Mouse (Mus musculus) olfactory bulb, adult 2 months (tissue): ENCODE results near the gene Rpl10a.

Source experiments
- CTCF ChIP-seq: fragments of 200-500 bp; IDR thresholded peaks from 2 replicates; pipeline ENCODE4 v1.5.1; 2012; ENCODE audit warnings: low read depth, mild to moderate bottlenecking, low read length, moderate library complexity; ENCODE audit not compliant: insufficient read depth
- POLR2A ChIP-seq: fragments of 200-500 bp; IDR thresholded peaks from 2 replicates; pipeline ENCODE4 v1.6.1; 2012; ENCODE audit warnings: mild to moderate bottlenecking, low read depth, low read length, moderate library complexity; ENCODE audit not compliant: insufficient read depth

- TF ChIP-seq CTCF (no peak), POLR2A (no peak)
These were observed 42.1 kb upstream of the Rpl10a start for GRCm38 (mm10) chr17:28286133-28286532.
